Mouse (Mus musculus): ENCODE data around the gene Cdhr2. TPM values are rescaled to one million over a fixed set of nuclear protein-coding genes. Genes with fewer than 3 reads are reported as not detected.

Cdhr2 gene
- total and polyA plus RNA-seq, 2 experiments from 2014 or later: 0.33 to 0.84 TPM

- DNase-seq (ENCODE audit: low spot score): no peak
- Histone ChIP-seq H3K4me2 (ENCODE audit: low read depth, low read length, poor library complexity, severe bottlenecking) (no peak overlapping the region; the same call in 1 of the 2 replicates), H3K27me3 (ENCODE audit: insufficient read depth, low read length) (no peaks in the 10 kb centered on the region), H3K4me1 (ENCODE audit: insufficient read depth, low read length) (peaks cover 23% of the 10 kb centered on the region), H3K9me3 (ENCODE audit: low read length) (no peaks in the 10 kb centered on the region), H3K9ac (replicated peaks; ENCODE audit: low read length, poor library complexity, severe bottlenecking) (no peak overlapping the region), H3K36me3 (ENCODE audit: insufficient read depth, low read length) (peaks cover 44% of the 10 kb centered on the region), H3K4me3 (ENCODE audit: low read depth, low read length) (no peak overlapping the region), H3K27ac (ENCODE audit: low read depth, low read length) (no peak overlapping the region)
- no peak for TF ChIP-seq CTCF (IDR thresholded peaks at IDR 0.05)
- WGBS: 71% methylated on average over 3 of the region's 3 CpGs
- no peak for ATAC-seq (ENCODE audit: low FRiP score)
Measured at GRCm38 (mm10) chr13:54684140-54684896, 16.9 kb upstream of the Cdhr2 start.

GRCm38 (mm10) chr13:54685174-54685573, 16.1 kb upstream of the Cdhr2 start:
- no peak for DNase-seq (ENCODE audit: low spot score)
- H3K27ac ChIP-seq (ENCODE audit: low read depth, low read length): no peak overlapping the region

GRCm38 (mm10) chr13:54686139-54687053, 14.9 kb upstream of the Cdhr2 start:
- H3K27ac ChIP-seq (ENCODE audit: low read depth, low read length): peak overlapping the region; percentile 97
- peaks cover 23% of the 10 kb centered on the region for H3K4me1 ChIP-seq (ENCODE audit: insufficient read depth, low read length)
- peak overlapping the region; percentile 95 for H3K4me3 ChIP-seq (ENCODE audit: low read depth, low read length)
- WGBS: 7% methylated on average over 19 of the region's 19 CpGs
- H3K9me3 ChIP-seq (ENCODE audit: low read length): no peaks in the 10 kb centered on the region
- peaks cover 29% of the 10 kb centered on the region for H3K36me3 ChIP-seq (ENCODE audit: insufficient read depth, low read length)
- no peak for TF ChIP-seq CTCF (IDR thresholded peaks at IDR 0.05)
- H3K27me3 ChIP-seq (ENCODE audit: insufficient read depth, low read length): no peaks in the 10 kb centered on the region
- H3K4me2 ChIP-seq (ENCODE audit: low read depth, low read length, poor library complexity, severe bottlenecking): peak overlapping the region; percentile 62
- ATAC-seq (ENCODE audit: low FRiP score): no peak
- H3K9ac ChIP-seq (replicated peaks; ENCODE audit: low read length, poor library complexity, severe bottlenecking): peak overlapping the region; percentile 86
- no peak for DNase-seq (ENCODE audit: low spot score)

More at GRCm38 (mm10) chr13:54685174-54685573, 16.1 kb upstream of the Cdhr2 start:
- Histone ChIP-seq H3K4me3 (ENCODE audit: low read depth, low read length) (peak overlapping the region; percentile 95; the same call in 1 of the 2 replicates), H3K36me3 (ENCODE audit: insufficient read depth, low read length) (peaks cover 41% of the 10 kb centered on the region), H3K4me1 (ENCODE audit: insufficient read depth, low read length) (peaks cover 23% of the 10 kb centered on the region), H3K9ac (replicated peaks; ENCODE audit: low read length, poor library complexity, severe bottlenecking) (0 out of 2 replicates have a peak overlapping the region, but pooled peaks have one; percentile 86), H3K9me3 (ENCODE audit: low read length) (no peaks in the 10 kb centered on the region), H3K27me3 (ENCODE audit: insufficient read depth, low read length) (no peaks in the 10 kb centered on the region), H3K4me2 (ENCODE audit: low read depth, low read length, poor library complexity, severe bottlenecking) (peak overlapping the region; percentile 62)
- no peak for ATAC-seq (ENCODE audit: low FRiP score)
- TF ChIP-seq CTCF (IDR thresholded peaks at IDR 0.05): peak; percentile 63
- WGBS: 39% methylated on average over 2 of the region's 2 CpGs

- Histone ChIP-seq H3K4me3 (ENCODE audit: low read depth, low read length) (peak overlapping the region; percentile 95), H3K36me3 (ENCODE audit: insufficient read depth, low read length) (peaks cover 22% of the 10 kb centered on the region), H3K4me1 (ENCODE audit: insufficient read depth, low read length) (peaks cover 30% of the 10 kb centered on the region), H3K9ac (replicated peaks; ENCODE audit: low read length, poor library complexity, severe bottlenecking) (peak overlapping the region; percentile 86), H3K27ac (ENCODE audit: low read depth, low read length) (peak overlapping the region; percentile 97), H3K27me3 (ENCODE audit: insufficient read depth, low read length) (no peaks in the 10 kb centered on the region), H3K9me3 (ENCODE audit: low read length) (no peaks in the 10 kb centered on the region), H3K4me2 (ENCODE audit: low read depth, low read length, poor library complexity, severe bottlenecking) (peak overlapping the region; percentile 62)
- ATAC-seq (ENCODE audit: low FRiP score) (peak; percentile 67), DNase-seq (ENCODE audit: low spot score) (peak; percentile 86)
- WGBS: under 1% methylated on average over 28 of the region's 35 CpGs
- TF ChIP-seq CTCF (IDR thresholded peaks at IDR 0.05): no peak
Measured at GRCm38 (mm10) chr13:54687096-54687495, 14.2 kb upstream of the Cdhr2 start.

- Histone ChIP-seq H3K9ac (replicated peaks; ENCODE audit: low read length, poor library complexity, severe bottlenecking) (peak overlapping the region; percentile 86), H3K27ac (ENCODE audit: low read depth, low read length) (peak overlapping the region; percentile 97), H3K9me3 (ENCODE audit: low read length) (no peaks in the 10 kb centered on the region), H3K27me3 (ENCODE audit: insufficient read depth, low read length) (no peaks in the 10 kb centered on the region), H3K4me3 (ENCODE audit: low read depth, low read length) (peak overlapping the region; percentile 95), H3K36me3 (ENCODE audit: insufficient read depth, low read length) (peaks cover 15% of the 10 kb centered on the region), H3K4me2 (ENCODE audit: low read depth, low read length, poor library complexity, severe bottlenecking) (peak overlapping the region; percentile 62), H3K4me1 (ENCODE audit: insufficient read depth, low read length) (peaks cover 35% of the 10 kb centered on the region)
- TF ChIP-seq CTCF (IDR thresholded peaks at IDR 0.05): no peak
- ATAC-seq (ENCODE audit: low FRiP score) (peak; percentile 91), DNase-seq (ENCODE audit: low spot score) (peak; percentile 96)
- WGBS: under 1% methylated on average over 60 of the region's 82 CpGs
Measured at GRCm38 (mm10) chr13:54687575-54688424, 13.5 kb upstream of the Cdhr2 start.

All from midbrain, postnatal 0 days (tissue).